Mouse (Mus musculus): ENCODE results near the gene Zfp346.

DNA sequence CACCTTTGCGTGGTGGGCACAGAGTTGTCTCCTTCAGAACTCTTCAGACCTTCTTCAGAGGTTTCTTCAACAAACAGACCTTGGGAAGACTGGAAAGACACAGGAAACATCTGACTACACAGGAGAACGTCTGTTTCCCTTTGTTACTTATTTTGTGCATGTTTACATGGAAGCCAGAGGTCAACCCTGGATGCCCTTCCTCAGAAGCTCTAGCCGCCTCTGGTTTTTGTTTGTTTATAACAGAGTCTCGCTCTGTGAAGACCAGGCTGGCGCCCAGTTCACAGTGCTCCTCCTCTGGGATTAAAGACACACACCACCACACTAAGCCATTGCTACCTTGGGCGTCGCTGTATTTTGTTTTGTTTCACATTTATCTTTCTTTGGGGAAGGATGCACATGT lies 35.4 kb upstream of the Zfp346 start:
- no peak for TF ChIP-seq HCFC1 (IDR thresholded peaks at IDR 0.05; ENCODE audit: low read depth, low read length)
- TF ChIP-seq EP300 (IDR thresholded peaks at IDR 0.05; ENCODE audit: low read length) = no peak
- no peak for TF ChIP-seq POLR2A (IDR thresholded peaks at IDR 0.05; ENCODE audit: low read depth, low read length)
